26 mouse cellular contexts compared by ENCODE assay signal in the genomic region with DNA sequence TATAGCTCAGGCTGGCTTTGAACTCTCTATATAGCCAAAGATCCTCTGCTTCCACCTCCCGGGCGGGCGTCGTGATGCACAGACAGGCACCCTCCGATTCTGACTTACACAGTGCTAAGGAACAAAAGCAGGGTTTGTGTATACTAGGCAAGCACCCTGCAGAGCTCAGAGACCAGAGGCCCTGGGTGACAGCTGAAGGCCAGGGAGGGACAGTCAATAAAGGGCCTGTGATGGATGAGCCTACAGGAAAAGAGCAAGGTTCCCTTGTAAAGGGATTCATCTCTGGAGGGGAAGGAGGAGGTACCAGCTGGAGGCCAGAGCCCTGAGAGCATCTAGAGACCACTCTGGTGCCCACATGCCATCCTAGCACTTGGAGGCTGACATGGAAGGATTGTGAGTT. TPM values are rescaled to one million over a fixed set of nuclear protein-coding genes. Genes with fewer than 3 reads are reported as not detected.
DNase-seq lines count a peak whose midpoint lies in the region; ATAC-seq lines count a peak whose summit lies in the region.
"Had no signal": no experiment of that assay in that cellular context is flagged by ENCODE, and none has a peak within 500 bp of the region (broad histone marks: within the 10 kb centered on the region; RNA-seq: fewer than 3 reads in every experiment).

No protein-coding gene starts in this region.

- H3K27ac ChIP-seq in hindbrain, embryonic 13.5 days, result 0 out of 2 replicates have a peak overlapping the region, but pooled peaks have one; percentile 30
- no peak overlapping the region for H3K27ac ChIP-seq in hindbrain, embryonic 10.5 days
- H3K27ac ChIP-seq in neural tube, embryonic 15.5 days (replicated peaks), result peak overlapping the region; percentile 60; the same call in 1 of the 2 replicates
- H3K27ac ChIP-seq: forebrain, embryonic 10.5 days; gastrocnemius, adult 2 months had no signal

- H3K4me2 ChIP-seq in hindbrain, embryonic 13.5 days, result no peak overlapping the region
- no peak overlapping the region for H3K4me2 ChIP-seq in neural tube, embryonic 15.5 days
- H3K4me2 ChIP-seq: heart, embryonic 11.5 days; hindbrain, embryonic 15.5 days had no signal

- H3K4me1 ChIP-seq in hindbrain, embryonic 13.5 days (replicated peaks), result peaks cover 34% of the 10 kb centered on the region
- peaks cover 17% of the 10 kb centered on the region; the same call in 1 of the 2 replicates for H3K4me1 ChIP-seq in hindbrain, embryonic 10.5 days (replicated peaks)
- H3K4me1 ChIP-seq in neural tube, embryonic 15.5 days, result peaks cover 36% of the 10 kb centered on the region

- 28% methylated on average over 5 of the region's 5 CpGs for WGBS in hindbrain, embryonic 13.5 days
- 42% methylated on average over 5 of the region's 5 CpGs for WGBS in hindbrain, embryonic 10.5 days
- 33% methylated on average over 5 of the region's 5 CpGs for WGBS in neural tube, embryonic 15.5 days

- no peak for ATAC-seq in hindbrain, embryonic 13.5 days (ENCODE audit: low FRiP score)
- ATAC-seq in neural tube, embryonic 15.5 days (ENCODE audit: low FRiP score), result no peak
- ATAC-seq: activated CD4-positive, CD25-positive, alpha-beta regulatory T cell, adult 4 months; forebrain, embryonic 13.5 days; forebrain, embryonic 16.5 days; intestine, postnatal 0 days had no signal

- H3K4me3 ChIP-seq in hindbrain, embryonic 13.5 days, result no peak overlapping the region
- no peak overlapping the region for H3K4me3 ChIP-seq in hindbrain, embryonic 10.5 days
- no peak overlapping the region for H3K4me3 ChIP-seq in neural tube, embryonic 15.5 days (replicated peaks)
- H3K4me3 ChIP-seq: forebrain, embryonic 10.5 days; forebrain, embryonic 13.5 days; gastrocnemius, adult 2 months; hindbrain, embryonic 15.5 days had no signal

- no peaks in the 10 kb centered on the region for H3K36me3 ChIP-seq in hindbrain, embryonic 13.5 days
- H3K36me3 ChIP-seq in hindbrain, embryonic 10.5 days, result no peaks in the 10 kb centered on the region
- H3K36me3 ChIP-seq in neural tube, embryonic 15.5 days, result no peaks in the 10 kb centered on the region
- H3K36me3 ChIP-seq: forebrain, embryonic 10.5 days; hindbrain, embryonic 15.5 days had no signal

- peaks cover 31% of the 10 kb centered on the region; the same call in 1 of the 2 replicates for H3K27me3 ChIP-seq in hindbrain, embryonic 13.5 days
- H3K27me3 ChIP-seq in hindbrain, embryonic 10.5 days (ENCODE audit: insufficient read depth, poor library complexity, severe bottlenecking), result no peaks in the 10 kb centered on the region
- H3K27me3 ChIP-seq in neural tube, embryonic 15.5 days (replicated peaks), result peaks cover 3% of the 10 kb centered on the region; the same call in 1 of the 2 replicates

- H3K9me3 ChIP-seq in hindbrain, embryonic 13.5 days, result no peaks in the 10 kb centered on the region
- H3K9me3 ChIP-seq in hindbrain, embryonic 10.5 days, result no peaks in the 10 kb centered on the region
- H3K9me3 ChIP-seq in neural tube, embryonic 15.5 days (replicated peaks), result no peaks in the 10 kb centered on the region
- H3K9me3 ChIP-seq: forebrain, embryonic 10.5 days; forebrain, embryonic 13.5 days; hindbrain, embryonic 15.5 days had no signal

- H3K9ac ChIP-seq in hindbrain, embryonic 13.5 days, result no peak overlapping the region
- no peak overlapping the region for H3K9ac ChIP-seq in neural tube, embryonic 15.5 days (replicated peaks)
- H3K9ac ChIP-seq: forebrain, embryonic 13.5 days; hindbrain, embryonic 15.5 days had no signal

- peak; percentile 47 to 78 for DNase-seq in adrenal gland, adult (ENCODE audit: inconsistent age in 2 of 2, low spot score in 1 of 2)
- DNase-seq in adrenal gland, adult 18-20 months (ENCODE audit: low spot score in 2 of 2), result no peak
- no peak for DNase-seq in hindbrain, embryonic 10.5 days (ENCODE audit: low spot score)
- DNase-seq in adrenal gland, postnatal 10 days, result peak; percentile 30
- DNase-seq in cerebellum, adult 11-12 months, result no peak
- DNase-seq: cerebellum, adult 18-20 months; cerebellum, adult 9-10 months; gastrocnemius, adult 2 months; gastrocnemius, postnatal 14 days; heart, adult 11 months; heart, postnatal 36 days had no signal

RNA-seq across cellular contexts. Expression of a gene that starts 22.0 kb away (rescaled TPM):
- under 1 TPM; 0.23 to 0.42 TPM for total RNA-seq in adrenal gland, adult 18-20 months (2021)
- 0.18 and 0.27 TPM in 2 replicates for polyA plus RNA-seq in hindbrain, embryonic 13.5 days (2015; fragmentation: Nextera tagmentation; extraction: Ambion mirVana)
- polyA plus RNA-seq in hindbrain, embryonic 10.5 days (2016; fragmentation: Nextera tagmentation; extraction: Ambion mirVana), result 0.08 TPM in 1 of 2 replicates, not detected in the other
- under 1 TPM in 1 of 2 experiments, not detected in 1; 0.45 TPM for total RNA-seq in adrenal gland, postnatal 10 days (2021)
- polyA plus RNA-seq in neural tube, embryonic 15.5 days (2015; fragmentation: Nextera tagmentation; extraction: Ambion mirVana), result 0.80 and 1.0 TPM in 2 replicates
- total RNA-seq: gastrocnemius, adult 2 months; gastrocnemius, postnatal 14 days; gastrocnemius, postnatal 4 days; heart, adult 8-10 months; heart, postnatal 36 days had no signal
- polyA plus RNA-seq: activated CD4-positive, CD25-positive, alpha-beta regulatory T cell, adult 4 months; embryonic facial prominence, embryonic 14.5 days; heart, embryonic 11.5 days; heart, embryonic 14.5 days; heart, postnatal 0 days; hindbrain, embryonic 11.5 days; intestine, postnatal 0 days had no signal

RNA-seq across cellular contexts. Expression of a gene that starts 39.4 kb away (rescaled TPM):
- total RNA-seq in adrenal gland, adult 18-20 months (2021), result 10 to 100 TPM; 47.8 to 57.5 TPM
- 40.8 and 45.3 TPM in 2 replicates for polyA plus RNA-seq in hindbrain, embryonic 13.5 days (2015; fragmentation: Nextera tagmentation; extraction: Ambion mirVana)
- polyA plus RNA-seq in hindbrain, embryonic 10.5 days (2016; fragmentation: Nextera tagmentation; extraction: Ambion mirVana), result 12.3 and 17.2 TPM in 2 replicates
- total RNA-seq in adrenal gland, postnatal 10 days (2021), result 10 to 100 TPM; 39.7 to 40.9 TPM
- 47.9 and 51.2 TPM in 2 replicates for polyA plus RNA-seq in neural tube, embryonic 15.5 days (2015; fragmentation: Nextera tagmentation; extraction: Ambion mirVana)

Comparison
In these comparisons a context has a peak if more than half of its experiments do, and no peak if none do; other contexts are left out.
1. DNase-seq: peak in adrenal gland, adult (2 of 2) and adrenal gland, postnatal 10 days (single experiment); none in adrenal gland, adult 18-20 months (0 of 2), hindbrain, embryonic 10.5 days (single experiment) and cerebellum, adult 11-12 months (single experiment).